Mouse (Mus musculus) right cerebral cortex, postnatal 14 days (tissue): ENCODE results near the gene Ehmt2.
A peak's percentile ranks its signal among the peaks of the same experiment; 100 is the strongest.
"Not testable (repeated sequence)": the region's sequence is repeated elsewhere in the genome, so short reads cannot be mapped to it uniquely, and the experiment has no call there.

Experiments
- DNase-seq: peaks from one replicate; pipeline ENCODE4 v3.0.0; 2022

The Ehmt2 gene

GRCm38 (mm10) chr17:34955884-34956283, 57.6 kb downstream of the Ehmt2 start:
- DNase-seq = no peak

- no peak for DNase-seq
Observed at GRCm38 (mm10) chr17:34956340-34956739, 58.1 kb downstream of the Ehmt2 start.

- DNase-seq = not testable (repeated sequence)
Observed at GRCm38 (mm10) chr17:34957291-34957690, 59.0 kb downstream of the Ehmt2 start.

- DNase-seq = not testable (repeated sequence)
Observed at GRCm38 (mm10) chr17:34957966-34958365, 59.7 kb downstream of the Ehmt2 start.

GRCm38 (mm10) chr17:34958734-34959129, 60.5 kb downstream of the Ehmt2 start:
- DNase-seq = not testable (repeated sequence)

GRCm38 (mm10) chr17:34959130-34959778, 61.0 kb downstream of the Ehmt2 start, which contains the start of gene Hspa1b:
Hspa1b (minus strand) TSS chr17:34959238.
- DNase-seq = peak; percentile 60

GRCm38 (mm10) chr17:34959881-34960515, 61.7 kb downstream of the Ehmt2 start:
- no peak for DNase-seq

GRCm38 (mm10) chr17:34960702-34961493, 62.6 kb downstream of the Ehmt2 start:
- no peak for DNase-seq

GRCm38 (mm10) chr17:34962125-34962524, 63.9 kb downstream of the Ehmt2 start:
- no peak for DNase-seq

- DNase-seq = no peak
Observed at GRCm38 (mm10) chr17:34962841-34963240, 64.6 kb downstream of the Ehmt2 start.
